Mouse (Mus musculus): Measurements from ENCODE around the gene Sh3pxd2a.

Sh3pxd2a gene

DNA sequence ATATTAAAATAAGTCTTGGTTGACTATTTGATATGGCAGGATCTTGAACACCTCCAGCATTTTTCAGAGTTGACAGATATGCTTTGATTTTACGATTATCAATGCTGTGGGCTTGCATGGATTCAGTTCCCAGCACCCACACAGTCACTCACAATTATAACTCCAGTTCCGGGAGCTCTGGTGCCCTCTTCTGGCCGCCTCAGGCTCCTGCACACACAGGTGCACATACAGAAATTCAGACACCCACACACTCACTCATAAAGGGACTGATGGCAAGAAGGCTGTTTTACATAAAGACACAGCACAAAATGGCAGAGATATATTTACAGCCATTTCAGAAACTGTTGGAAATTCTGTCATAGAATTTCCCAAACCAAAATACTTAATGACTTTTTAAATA is 25.0 kb upstream of the Sh3pxd2a start:
- peak; percentile 37 for DNase-seq

GRCm38 (mm10) chr19:47488250-47488649 is 24.0 kb upstream of the Sh3pxd2a start:
- DNase-seq: peak; percentile 76

GRCm38 (mm10) chr19:47487572-47487971 is 23.4 kb upstream of the Sh3pxd2a start:
- DNase-seq: no peak

GRCm38 (mm10) chr19:47485997-47486566 is 21.9 kb upstream of the Sh3pxd2a start:
- no peak for DNase-seq

GRCm38 (mm10) chr19:47484110-47484509 is 19.9 kb upstream of the Sh3pxd2a start:
- DNase-seq: no peak

GRCm38 (mm10) chr19:47483346-47483745 is 19.1 kb upstream of the Sh3pxd2a start:
- no peak for DNase-seq

GRCm38 (mm10) chr19:47473453-47473852 is 9.3 kb upstream of the Sh3pxd2a start:
- DNase-seq: no peak

DNA sequence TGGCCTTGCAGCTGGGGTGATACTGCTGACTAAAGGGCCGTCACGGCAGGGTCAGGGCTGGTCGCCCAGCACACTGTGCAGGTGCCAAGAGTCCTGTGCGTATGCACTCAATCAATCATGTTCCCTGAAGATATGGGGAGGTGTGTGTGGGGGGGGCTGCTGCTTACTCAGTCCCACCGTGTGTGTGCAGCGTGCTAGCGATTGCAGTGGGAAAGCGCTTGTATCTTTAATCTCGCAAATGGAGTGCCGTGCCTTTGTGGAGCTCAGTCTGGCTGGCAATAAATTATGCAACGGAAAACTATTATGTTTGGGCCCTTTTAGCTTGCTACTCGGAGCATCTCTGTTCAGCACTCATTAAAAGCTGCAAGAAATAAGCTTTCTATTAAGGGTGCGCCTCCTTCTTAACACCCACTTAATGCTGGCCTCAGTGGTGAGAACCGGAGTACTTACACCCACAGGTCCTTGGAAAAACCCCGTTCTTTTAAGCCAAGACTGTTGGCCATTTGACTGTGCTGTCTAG is 8.7 kb upstream of the Sh3pxd2a start:
- no peak for DNase-seq

DNA sequence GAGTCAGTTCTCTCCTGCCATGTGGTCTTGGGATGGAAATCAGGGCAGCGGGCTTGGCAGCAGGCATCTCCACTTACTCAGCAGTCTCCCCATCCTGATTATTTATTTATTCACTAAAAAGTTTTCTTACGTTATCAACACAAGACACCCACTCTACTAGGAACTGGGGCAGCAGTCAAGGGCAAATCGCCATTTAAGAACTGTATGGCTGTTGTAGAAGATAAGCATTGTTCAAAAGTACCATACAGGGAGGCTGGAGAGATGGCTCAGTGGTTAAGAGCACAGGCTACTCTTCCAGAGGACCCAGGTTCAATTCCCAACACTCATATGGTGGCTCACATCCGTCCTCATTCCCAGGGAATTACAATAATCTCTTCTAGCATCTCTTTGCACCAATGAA is 7.6 kb upstream of the Sh3pxd2a start:
- no peak for DNase-seq

- DNase-seq: no peak
Measured at GRCm38 (mm10) chr19:47468750-47469149, 4.5 kb upstream of the Sh3pxd2a start.

DNA sequence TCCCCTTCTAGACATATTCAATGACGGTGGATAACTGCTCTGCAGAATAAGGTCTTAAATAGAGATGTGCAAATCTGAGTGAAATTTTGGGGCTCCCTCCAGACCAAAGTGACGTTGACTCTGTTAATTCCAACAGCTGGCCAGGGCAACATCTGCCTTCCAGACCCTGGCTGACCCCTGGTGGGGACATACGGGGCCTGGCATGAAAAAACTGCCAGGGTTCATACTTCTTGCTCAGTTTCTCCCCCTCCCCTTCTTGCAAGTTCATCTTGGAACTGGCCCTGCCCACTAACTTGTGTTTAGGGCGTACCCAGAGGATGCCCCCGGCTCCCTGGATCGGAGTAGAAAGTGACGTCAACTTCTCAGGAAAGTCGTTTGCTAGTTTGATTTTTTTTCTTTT is 2.6 kb upstream of the Sh3pxd2a start:
- no peak for DNase-seq

DNA sequence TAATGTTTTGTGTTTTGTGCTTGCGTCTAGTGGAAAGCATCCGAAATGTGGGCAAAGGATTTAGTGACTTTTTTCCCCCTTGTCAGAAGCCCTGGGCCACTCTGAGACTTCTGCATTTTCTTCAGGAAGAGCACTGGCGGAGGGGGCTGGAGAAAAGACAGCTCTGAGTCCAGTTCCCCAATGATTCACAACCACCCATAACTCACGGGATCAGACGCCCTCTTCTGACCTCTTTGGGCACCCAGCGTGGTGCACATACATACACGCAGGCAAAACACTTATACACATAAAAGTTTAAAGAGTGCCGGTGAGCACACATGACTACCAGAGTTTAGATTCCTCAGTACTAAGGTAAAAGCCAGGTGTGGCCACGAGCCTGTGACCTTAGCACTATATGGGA is 1.3 kb upstream of the Sh3pxd2a start:
- no peak for DNase-seq

DNA sequence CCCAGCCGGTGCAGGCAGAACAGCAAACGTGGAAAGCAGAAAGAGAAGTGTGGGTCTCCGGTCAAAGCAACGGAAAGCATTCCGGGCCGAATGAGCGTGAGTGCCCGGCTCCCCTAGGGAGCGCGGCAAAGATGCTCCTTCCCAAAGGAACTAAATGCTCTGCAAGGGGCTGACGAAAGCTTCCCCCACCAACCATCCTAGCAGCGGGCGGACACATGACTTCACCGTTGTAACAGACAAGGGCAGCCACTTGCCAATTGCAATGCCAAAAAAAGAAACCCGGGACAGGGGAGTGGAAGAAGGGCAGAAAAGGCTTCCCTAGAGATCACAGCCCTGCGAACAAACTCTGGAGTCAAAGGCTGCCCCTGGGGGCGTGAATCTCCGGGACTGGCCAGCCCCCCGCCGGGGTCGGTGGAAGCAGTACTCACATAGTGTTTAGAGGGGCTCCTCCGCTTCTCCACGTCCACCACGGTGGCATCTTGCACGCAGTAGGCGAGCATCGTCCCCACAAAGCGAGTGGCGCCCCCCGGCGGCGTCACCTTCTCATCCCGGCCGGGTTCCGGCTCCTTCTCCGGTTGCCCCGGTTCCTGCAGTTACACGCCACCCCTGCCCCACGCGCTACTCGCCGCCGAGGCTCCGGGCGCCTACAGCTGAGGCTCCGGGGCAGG is 431 bp downstream of the Sh3pxd2a start:
- peak; percentile 96 for DNase-seq

DNA sequence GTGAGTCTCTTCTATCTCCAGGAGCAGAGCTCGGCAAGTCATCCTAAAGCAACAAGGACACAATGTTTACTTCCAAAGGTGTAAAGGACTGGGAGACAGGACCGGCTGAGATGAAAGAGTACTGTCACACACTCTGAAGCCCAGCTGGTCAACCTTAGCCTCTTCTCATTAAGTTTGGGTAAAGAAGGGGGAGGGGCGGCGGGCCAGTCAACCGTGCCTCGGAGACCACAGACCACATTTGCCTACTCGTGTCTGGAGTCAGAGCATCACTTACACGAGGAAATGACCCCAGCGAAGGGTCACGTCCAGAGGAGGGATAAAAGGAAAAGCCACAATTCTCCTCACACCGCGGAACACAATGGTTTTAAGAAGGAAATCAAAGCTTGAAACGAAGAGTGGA is 995 bp downstream of the Sh3pxd2a start:
- peak; percentile 39 for DNase-seq

DNA sequence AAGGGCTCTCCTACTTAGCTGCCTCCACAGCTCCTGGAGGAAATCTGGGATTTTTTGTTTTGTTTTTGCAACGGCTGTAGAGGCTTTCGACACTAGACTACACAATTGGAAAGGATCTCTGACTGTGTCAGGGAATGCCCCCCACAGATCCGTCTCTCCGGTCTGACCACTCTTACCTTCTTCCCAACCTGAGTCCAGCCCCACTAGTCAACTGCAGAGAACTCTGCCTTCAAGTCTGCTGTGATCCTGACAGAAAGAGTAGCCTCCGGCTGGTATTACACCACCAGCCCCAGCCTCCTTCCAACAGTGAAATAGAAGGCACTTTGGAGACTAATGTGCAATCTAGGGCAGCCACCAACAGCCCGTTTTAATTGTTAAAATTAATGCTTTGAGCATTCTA is 1.5 kb downstream of the Sh3pxd2a start:
- DNase-seq: no peak

DNA sequence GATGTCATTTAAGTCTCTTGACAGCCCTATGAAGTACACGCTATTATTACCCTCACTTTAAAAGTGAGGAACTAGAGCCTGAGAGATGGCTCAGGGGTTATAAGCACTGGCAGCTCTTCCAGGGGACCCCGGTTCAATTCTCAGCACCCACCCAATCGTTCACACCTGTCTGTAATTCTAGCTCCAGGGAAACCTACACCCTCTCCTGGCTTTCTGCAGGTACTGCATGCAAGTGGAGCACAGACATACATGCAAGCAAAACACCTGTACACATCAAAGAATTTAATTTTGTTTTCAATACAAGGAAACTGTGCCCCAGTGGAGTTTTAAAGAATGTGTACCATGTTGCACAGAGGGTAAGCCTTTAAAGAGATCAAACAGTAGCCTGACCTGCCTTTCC is 2.4 kb downstream of the Sh3pxd2a start:
- no peak for DNase-seq

GRCm38 (mm10) chr19:47461386-47461785 is 2.8 kb downstream of the Sh3pxd2a start:
- no peak for DNase-seq

- no peak for DNase-seq
Measured at GRCm38 (mm10) chr19:47460120-47460960, 3.9 kb downstream of the Sh3pxd2a start.

DNA sequence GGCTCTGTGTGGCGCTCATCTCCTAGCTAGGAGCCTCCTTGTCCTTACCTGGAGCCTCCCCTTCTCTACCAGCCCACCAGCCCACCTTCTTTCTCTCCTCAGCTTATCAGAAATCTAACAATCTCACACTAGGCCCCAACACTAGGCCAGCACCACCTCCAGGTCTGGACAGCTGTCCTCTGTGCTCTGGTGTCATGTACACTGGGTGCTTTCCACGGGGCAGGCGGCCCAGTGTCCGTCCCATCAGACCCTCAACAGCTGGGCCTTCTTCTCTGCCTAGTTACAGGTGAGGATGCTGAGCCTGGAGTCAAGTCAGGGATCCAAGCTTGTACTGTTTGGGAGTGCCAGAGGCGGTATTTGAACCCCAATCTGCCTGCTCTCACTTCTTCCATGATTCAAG is 5.0 kb downstream of the Sh3pxd2a start:
- no peak for DNase-seq

- no peak for DNase-seq
Measured at GRCm38 (mm10) chr19:47458504-47459161, 5.6 kb downstream of the Sh3pxd2a start.

DNA sequence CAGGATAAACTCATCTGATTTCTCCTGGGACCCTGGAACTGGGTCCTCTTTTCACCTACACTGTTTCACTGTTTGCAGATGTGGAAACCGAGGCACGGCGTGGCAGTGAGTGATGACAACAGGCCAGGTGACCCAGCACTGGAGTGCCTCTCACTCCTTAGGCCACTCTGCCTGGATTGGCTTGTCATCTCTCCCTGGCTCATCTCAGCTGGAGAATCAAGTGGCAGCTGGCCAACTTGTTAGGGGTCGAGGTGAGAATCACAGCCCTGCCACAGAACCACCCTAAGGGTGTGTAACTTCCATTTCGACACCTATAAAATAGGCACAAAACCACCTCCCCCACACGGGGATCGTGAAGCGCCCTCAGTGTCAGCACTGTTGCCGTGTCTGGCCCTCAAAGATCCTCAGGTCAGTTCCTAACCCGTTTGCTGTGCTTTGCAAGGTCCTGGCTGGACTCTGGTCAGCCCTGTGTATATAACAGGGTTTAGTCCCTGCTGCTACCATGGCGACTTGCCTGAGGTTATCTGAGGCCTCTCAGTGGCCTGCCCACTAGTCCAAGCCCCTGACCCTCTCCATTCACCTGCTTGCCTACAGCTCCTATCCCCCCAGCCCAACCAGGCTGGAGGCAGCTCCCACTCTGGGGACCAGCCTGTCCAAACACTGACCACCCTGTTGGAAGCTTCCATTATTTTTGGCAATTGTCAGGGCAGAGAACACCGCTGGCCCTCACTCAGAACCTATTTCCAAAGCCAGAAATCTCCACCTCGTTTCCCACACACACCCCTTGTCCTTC is 6.3 kb downstream of the Sh3pxd2a start:
- no peak for DNase-seq

- no peak for DNase-seq
Measured at GRCm38 (mm10) chr19:47456021-47456420, 8.2 kb downstream of the Sh3pxd2a start.
